Mouse (Mus musculus) testis, adult 2 months (tissue): ENCODE data around the gene Plekho1. TPM values are rescaled to one million over a fixed set of nuclear protein-coding genes. Genes with fewer than 3 reads are reported as not detected.
"Not testable (repeated sequence)": the region's sequence is repeated elsewhere in the genome, so short reads cannot be mapped to it uniquely, and the experiment has no call there.

Experiments used
- H3K27ac ChIP-seq: fragments of 200-500 bp; 2 replicates; pipeline ENCODE4 v1.5.1; 2012; ENCODE audit warnings: low read depth, low read length; ENCODE audit not compliant: control insufficient read depth, insufficient read depth
- H3K27me3 ChIP-seq: fragments of 200-500 bp; 2 replicates; pipeline ENCODE4 v1.6.1; 2012; ENCODE audit warnings: mild to moderate bottlenecking, low read length, moderate library complexity; ENCODE audit not compliant: control insufficient read depth, insufficient read depth
- H3K36me3 ChIP-seq: fragments of 200-500 bp; 2 replicates; pipeline ENCODE4 v1.6.1; 2012; ENCODE audit warnings: mild to moderate bottlenecking, low read length; ENCODE audit not compliant: control insufficient read depth, insufficient read depth
- H3K4me1 ChIP-seq: fragments of 200-500 bp; 2 replicates; pipeline ENCODE4 v1.6.1; 2012; ENCODE audit warnings: low read length; ENCODE audit not compliant: control insufficient read depth, insufficient read depth
- H3K4me3 ChIP-seq: fragments of 200-500 bp; 2 replicates; pipeline ENCODE4 v1.5.1; 2012; ENCODE audit warnings: low read depth, mild to moderate bottlenecking, low read length, moderate library complexity, mixed read lengths; ENCODE audit not compliant: control insufficient read depth
- CTCF ChIP-seq: fragments of 200-500 bp; IDR thresholded peaks from 2 replicates; pipeline ENCODE4 v1.5.1; 2012; ENCODE audit warnings: low read depth, mild to moderate bottlenecking, inconsistent platforms, low read length, moderate library complexity; ENCODE audit not compliant: control insufficient read depth, insufficient read depth, insufficient replicate concordance
- POLR2A ChIP-seq: fragments of 200-500 bp; IDR thresholded peaks from 2 replicates; pipeline ENCODE4 v1.6.1; 2012; ENCODE audit warnings: low read depth, mild to moderate bottlenecking, inconsistent platforms, low read length, moderate library complexity; ENCODE audit not compliant: control insufficient read depth
- polyA plus RNA-seq: library from polyadenylated mRNA; depleted of rRNA; stranded (reverse); fragments of >200 nt; gene quantifications from 2 replicates; pipeline ENCODE4 v1.2.3, GENCODE M21; 2012

Plekho1 gene
- polyA plus RNA-seq, 1 experiment = 43.8 TPM

GRCm38 (mm10) chr3:95977079-95977478 lies 18.7 kb downstream of the Plekho1 start:
- Histone ChIP-seq H3K4me3 (no peak overlapping the region), H3K4me1 (peaks cover 2% of the 10 kb centered on the region; the same call in 1 of the 2 replicates), H3K27me3 (no peaks in the 10 kb centered on the region), H3K36me3 (no peaks in the 10 kb centered on the region), H3K27ac (peak overlapping the region; percentile 32; the same call in 1 of the 2 replicates)
- TF ChIP-seq POLR2A (no peak), CTCF (no peak)

- no peak for TF ChIP-seq CTCF
- TF ChIP-seq POLR2A = no peak
These were observed 22.7 kb downstream of the Plekho1 start for GRCm38 (mm10) chr3:95972873-95973634.

GRCm38 (mm10) chr3:95972251-95972872 lies 23.4 kb downstream of the Plekho1 start:
- Histone ChIP-seq H3K4me3 (no peak overlapping the region; the same call in 1 of the 2 replicates), H3K4me1 (peaks cover 2% of the 10 kb centered on the region; the same call in 1 of the 2 replicates), H3K27ac (no peak overlapping the region), H3K27me3 (no peaks in the 10 kb centered on the region), H3K36me3 (no peaks in the 10 kb centered on the region)
- no peak for TF ChIP-seq CTCF

More at GRCm38 (mm10) chr3:95972873-95973634, 22.7 kb downstream of the Plekho1 start:
- Histone ChIP-seq H3K4me3 (no peak overlapping the region; the same call in 1 of the 2 replicates), H3K27ac (no peak overlapping the region), H3K4me1 (peaks cover 2% of the 10 kb centered on the region; the same call in 1 of the 2 replicates), H3K36me3 (no peaks in the 10 kb centered on the region), H3K27me3 (no peaks in the 10 kb centered on the region)

- not testable (repeated sequence) for H3K4me3 ChIP-seq, H3K27ac ChIP-seq, H3K27me3 ChIP-seq, H3K4me1 ChIP-seq, H3K36me3 ChIP-seq
These were observed 25.1 kb downstream of the Plekho1 start for GRCm38 (mm10) chr3:95970661-95971060.

- H3K27me3 ChIP-seq = no peaks in the 10 kb centered on the region
- H3K27ac ChIP-seq = no peak overlapping the region
- peaks cover 2% of the 10 kb centered on the region; the same call in 1 of the 2 replicates for H3K4me1 ChIP-seq
- no peak for TF ChIP-seq POLR2A
- no peak for TF ChIP-seq CTCF
- H3K36me3 ChIP-seq = no peaks in the 10 kb centered on the region
- H3K4me3 ChIP-seq = no peak overlapping the region
These were observed 26.5 kb downstream of the Plekho1 start for GRCm38 (mm10) chr3:95969277-95969676.

- no peak for TF ChIP-seq CTCF
- no peak for TF ChIP-seq POLR2A
- Histone ChIP-seq H3K4me1 (peaks cover 4% of the 10 kb centered on the region), H3K27me3 (no peaks in the 10 kb centered on the region), H3K4me3 (no peak overlapping the region), H3K36me3 (no peaks in the 10 kb centered on the region), H3K27ac (no peak overlapping the region)
These were observed 30.0 kb downstream of the Plekho1 start for GRCm38 (mm10) chr3:95965518-95966451.

GRCm38 (mm10) chr3:95963681-95964080 lies 32.1 kb downstream of the Plekho1 start:
- H3K36me3 ChIP-seq = no peaks in the 10 kb centered on the region
- H3K27ac ChIP-seq = no peak overlapping the region
- H3K4me3 ChIP-seq = no peak overlapping the region
- H3K27me3 ChIP-seq = no peaks in the 10 kb centered on the region
- no peak for TF ChIP-seq POLR2A
- TF ChIP-seq CTCF = no peak
- peaks cover 4% of the 10 kb centered on the region for H3K4me1 ChIP-seq
